Mouse (Mus musculus): Measurements from ENCODE around the gene Nck2.

DNA sequence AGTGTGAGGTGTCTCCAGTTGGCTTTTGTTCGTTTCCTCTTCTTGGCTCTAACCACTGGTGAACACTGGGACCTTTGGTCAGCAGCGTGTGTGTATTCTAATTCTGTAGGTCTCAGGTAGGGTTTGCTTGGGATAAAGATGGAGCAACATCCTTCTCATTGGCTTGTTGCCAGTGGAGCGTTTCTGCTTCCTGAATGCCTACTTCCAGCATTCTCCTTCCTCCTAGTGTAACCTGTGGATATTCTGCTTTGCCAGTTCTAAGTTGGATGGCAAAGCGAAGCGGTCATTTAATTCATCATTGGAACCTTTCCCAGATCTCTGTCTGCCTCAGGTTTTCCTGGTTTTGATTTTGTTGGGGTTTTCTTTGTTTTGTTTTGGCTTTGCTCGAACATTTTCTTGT, 59.3 kb downstream of the Nck2 start:
- no peak for TF ChIP-seq POLR2A (IDR thresholded peaks at IDR 0.05; ENCODE audit: control insufficient read depth, extremely low read depth, insufficient read depth, low read length, poor library complexity)
- TF ChIP-seq CTCF (IDR thresholded peaks at IDR 0.05; ENCODE audit: borderline replicate concordance, control insufficient read depth, extremely low read depth, insufficient read depth, low read length, poor library complexity), result no peak
